Mouse (Mus musculus): Measurements from ENCODE around the gene Gm11634. TPM values are rescaled to one million over a fixed set of nuclear protein-coding genes. Genes with fewer than 3 reads are reported as not detected.
"Not testable (repeated sequence)": the region's sequence is repeated elsewhere in the genome, so short reads cannot be mapped to it uniquely, and the experiment has no call there.

The Gm11634 gene
- polyA plus RNA-seq, 1 experiment from 2014 or later: 0.13 TPM

- H3K36me3 ChIP-seq (ENCODE audit: control insufficient read depth, insufficient read depth, low read length): no peaks in the 10 kb centered on the region
- H3K27me3 ChIP-seq (ENCODE audit: control insufficient read depth, insufficient read depth, low read length): no peaks in the 10 kb centered on the region
- H3K27ac ChIP-seq (replicated peaks): no peak overlapping the region
- H3K4me2 ChIP-seq (replicated peaks; ENCODE audit: low read depth): no peak overlapping the region
- ATAC-seq (ENCODE audit: low FRiP score, low TSS enrichment) (no peak), DNase-seq (ENCODE audit: low spot score) (no peak)
- H3K4me1 ChIP-seq (replicated peaks; ENCODE audit: control insufficient read depth, insufficient read depth): no peaks in the 10 kb centered on the region
- no peak overlapping the region for H3K9ac ChIP-seq (ENCODE audit: low read length)
- H3K9me3 ChIP-seq (ENCODE audit: control insufficient read depth, low read length): no peaks in the 10 kb centered on the region
- H3K4me3 ChIP-seq (ENCODE audit: low read depth, low read length): no peak overlapping the region
- TF ChIP-seq EP300 (optimal IDR thresholded peaks at IDR 0.05): no peak
- TF ChIP-seq CTCF (IDR thresholded peaks at IDR 0.05; ENCODE audit: low read depth): no peak
- 31% methylated on average over 5 of the region's 5 CpGs for WGBS
Observed at GRCm38 (mm10) chr11:101642931-101643330, 43.9 kb upstream of the Gm11634 start.

- Histone ChIP-seq H3K4me2 (replicated peaks; ENCODE audit: low read depth) (peak overlapping the region; percentile 48; the same call in 1 of the 2 replicates), H3K27ac (replicated peaks) (0 out of 2 replicates have a peak overlapping the region, but pooled peaks have one; percentile 40), H3K9ac (ENCODE audit: low read length) (0 out of 2 replicates have a peak overlapping the region, but pooled peaks have one; percentile 43)
- not testable (repeated sequence) for H3K36me3 ChIP-seq (ENCODE audit: control insufficient read depth, insufficient read depth, low read length); H3K4me1 ChIP-seq (replicated peaks; ENCODE audit: control insufficient read depth, insufficient read depth); H3K9me3 ChIP-seq (ENCODE audit: control insufficient read depth, low read length); H3K4me3 ChIP-seq (ENCODE audit: low read depth, low read length); H3K27me3 ChIP-seq (ENCODE audit: control insufficient read depth, insufficient read depth, low read length)
- WGBS: 5% methylated on average over 13 of the region's 26 CpGs
- DNase-seq (ENCODE audit: low spot score) (peak; percentile 46), ATAC-seq (ENCODE audit: low FRiP score, low TSS enrichment) (peak; percentile 83)
Observed at GRCm38 (mm10) chr11:101641710-101642642, 42.9 kb upstream of the Gm11634 start.

GRCm38 (mm10) chr11:101640857-101641709 is 42.0 kb upstream of the Gm11634 start:
- ATAC-seq (ENCODE audit: low FRiP score, low TSS enrichment) (peak; percentile 70), DNase-seq (ENCODE audit: low spot score) (peak; percentile 71)
- WGBS: 4% methylated on average over 52 of the region's 53 CpGs
- TF ChIP-seq CTCF (IDR thresholded peaks at IDR 0.05; ENCODE audit: low read depth): peak; percentile 29; the same call in 1 of the 2 replicates
- not testable (repeated sequence) for H3K4me1 ChIP-seq (replicated peaks; ENCODE audit: control insufficient read depth, insufficient read depth); H3K9me3 ChIP-seq (ENCODE audit: control insufficient read depth, low read length); H3K27me3 ChIP-seq (ENCODE audit: control insufficient read depth, insufficient read depth, low read length); H3K36me3 ChIP-seq (ENCODE audit: control insufficient read depth, insufficient read depth, low read length)
- Histone ChIP-seq H3K27ac (replicated peaks) (peak overlapping the region; percentile 40; the same call in 1 of the 2 replicates), H3K4me3 (ENCODE audit: low read depth, low read length) (peak overlapping the region; percentile 26), H3K4me2 (replicated peaks; ENCODE audit: low read depth) (peak overlapping the region; percentile 48), H3K9ac (ENCODE audit: low read length) (0 out of 2 replicates have a peak overlapping the region, but pooled peaks have one; percentile 45)

GRCm38 (mm10) chr11:101639761-101640160 is 40.7 kb upstream of the Gm11634 start:
- Histone ChIP-seq H3K4me1 (replicated peaks; ENCODE audit: control insufficient read depth, insufficient read depth) (no peaks in the 10 kb centered on the region), H3K4me2 (replicated peaks; ENCODE audit: low read depth) (no peak overlapping the region), H3K36me3 (ENCODE audit: control insufficient read depth, insufficient read depth, low read length) (0 out of 2 replicates have a peak, but pooled peaks cover 5% of the 10 kb centered on the region), H3K4me3 (ENCODE audit: low read depth, low read length) (no peak overlapping the region), H3K27me3 (ENCODE audit: control insufficient read depth, insufficient read depth, low read length) (no peaks in the 10 kb centered on the region), H3K9ac (ENCODE audit: low read length) (no peak overlapping the region), H3K27ac (replicated peaks) (no peak overlapping the region), H3K9me3 (ENCODE audit: control insufficient read depth, low read length) (no peaks in the 10 kb centered on the region)
- DNase-seq (ENCODE audit: low spot score) (no peak), ATAC-seq (ENCODE audit: low FRiP score, low TSS enrichment) (no peak)
- 92% methylated on average over 4 of the region's 4 CpGs for WGBS
- TF ChIP-seq EP300 (optimal IDR thresholded peaks at IDR 0.05): no peak
- TF ChIP-seq CTCF (IDR thresholded peaks at IDR 0.05; ENCODE audit: low read depth): no peak

- ATAC-seq (ENCODE audit: low FRiP score, low TSS enrichment): no peak
- 88% methylated on average over 10 of the region's 10 CpGs for WGBS
Observed at GRCm38 (mm10) chr11:101635660-101636059, 36.6 kb upstream of the Gm11634 start.

GRCm38 (mm10) chr11:101628733-101629417 is 29.8 kb upstream of the Gm11634 start:
- DNase-seq (ENCODE audit: low spot score): not testable (repeated sequence)

More at GRCm38 (mm10) chr11:101635660-101636059, 36.6 kb upstream of the Gm11634 start:
- H3K27me3 ChIP-seq (ENCODE audit: control insufficient read depth, insufficient read depth, low read length): no peaks in the 10 kb centered on the region
- no peak overlapping the region for H3K4me3 ChIP-seq (ENCODE audit: low read depth, low read length)
- TF ChIP-seq CTCF (IDR thresholded peaks at IDR 0.05; ENCODE audit: low read depth): no peak
- TF ChIP-seq EP300 (optimal IDR thresholded peaks at IDR 0.05): no peak
- no peak overlapping the region for H3K27ac ChIP-seq (replicated peaks)
- H3K9ac ChIP-seq (ENCODE audit: low read length): no peak overlapping the region
- 0 out of 2 replicates have a peak, but pooled peaks cover 5% of the 10 kb centered on the region for H3K36me3 ChIP-seq (ENCODE audit: control insufficient read depth, insufficient read depth, low read length)
- no peak for DNase-seq (ENCODE audit: low spot score)
- no peaks in the 10 kb centered on the region for H3K4me1 ChIP-seq (replicated peaks; ENCODE audit: control insufficient read depth, insufficient read depth)
- no peaks in the 10 kb centered on the region for H3K9me3 ChIP-seq (ENCODE audit: control insufficient read depth, low read length)
- H3K4me2 ChIP-seq (replicated peaks; ENCODE audit: low read depth): no peak overlapping the region

More at GRCm38 (mm10) chr11:101628733-101629417, 29.8 kb upstream of the Gm11634 start:
- 69% methylated on average over 4 of the region's 5 CpGs for WGBS
- H3K36me3 ChIP-seq (ENCODE audit: control insufficient read depth, insufficient read depth, low read length); H3K27me3 ChIP-seq (ENCODE audit: control insufficient read depth, insufficient read depth, low read length); H3K27ac ChIP-seq (replicated peaks); ATAC-seq (ENCODE audit: low FRiP score, low TSS enrichment); H3K9ac ChIP-seq (ENCODE audit: low read length); H3K4me1 ChIP-seq (replicated peaks; ENCODE audit: control insufficient read depth, insufficient read depth); H3K9me3 ChIP-seq (ENCODE audit: control insufficient read depth, low read length): not testable (repeated sequence)
- Histone ChIP-seq H3K4me2 (replicated peaks; ENCODE audit: low read depth) (peak overlapping the region; percentile 81), H3K4me3 (ENCODE audit: low read depth, low read length) (peak overlapping the region; percentile 63; the same call in 1 of the 2 replicates)

Data from stomach, postnatal 0 days (tissue).